Mouse (Mus musculus) forebrain, postnatal 0 days (tissue): Measurements from ENCODE around the gene Gm128. TPM values are rescaled to one million over a fixed set of nuclear protein-coding genes. Genes with fewer than 3 reads are reported as not detected.
A peak's percentile ranks its signal among the peaks of the same experiment; 100 is the strongest.

Experiments
- ATAC-seq: fragments of 200-750 bp; cut with Nextera tagmentation; 2 replicates; pipeline ENCODE4 v1.8.0; 2017; ENCODE audit warnings: mild to moderate bottlenecking, moderate library complexity
- DNase-seq: peaks from one replicate; pipeline ENCODE4 v3.0.0-alpha.2; 2015
- H3K27ac ChIP-seq: fragments of 300-500 bp; sonication (generic); 2 replicates; pipeline ENCODE4 v1.5.1; 2014; ENCODE audit warnings: low read depth, mild to moderate bottlenecking, antibody characterized with exemption, low read length, moderate library complexity, mixed read lengths
- H3K27me3 ChIP-seq: fragments of 300-500 bp; sonication (generic); 2 replicates; pipeline ENCODE4 v1.6.1; 2014; ENCODE audit warnings: mild to moderate bottlenecking, low read length, mixed read lengths; ENCODE audit not compliant: insufficient read depth
- H3K36me3 ChIP-seq: fragments of 300-500 bp; sonication (generic); 2 replicates; pipeline ENCODE4 v1.6.1; 2014; ENCODE audit warnings: mild to moderate bottlenecking, moderate library complexity; ENCODE audit not compliant: insufficient read depth
- H3K4me1 ChIP-seq: fragments of 300-500 bp; sonication (generic); 2 replicates; pipeline ENCODE4 v1.6.1; 2014; ENCODE audit warnings: antibody characterized with exemption; ENCODE audit not compliant: insufficient read depth
- H3K4me2 ChIP-seq: fragments of 300-500 bp; sonication (generic); 2 replicates; pipeline ENCODE4 v1.6.1; 2014; ENCODE audit warnings: low read depth, mild to moderate bottlenecking, moderate library complexity
- H3K4me3 ChIP-seq: fragments of 300-500 bp; sonication (generic); 2 replicates; pipeline ENCODE4 v1.5.1; 2014; ENCODE audit warnings: low read depth, low read length, mixed read lengths
- H3K9ac ChIP-seq: fragments of 300-500 bp; sonication (generic); 2 replicates; pipeline ENCODE4 v1.6.1; 2014; ENCODE audit warnings: mild to moderate bottlenecking
- H3K9me3 ChIP-seq: fragments of 300-500 bp; sonication (generic); 2 replicates; pipeline ENCODE4 v1.6.1; 2016; ENCODE audit warnings: low read length
- CTCF ChIP-seq: sonication (generic); IDR thresholded peaks from 2 replicates; pipeline ENCODE4 v1.5.1; 2016; ENCODE audit warnings: antibody characterized with exemption, control low read depth, low read depth
- WGBS: fragments of 180-500 bp; shearing (Covaris S2); extraction: QIAGEN DNeasy Blood & Tissue Kit; methylation state at CpG from one replicate; pipeline ENCODE4 v1.1.7; 2014; 5-methylcytosine and 5-hydroxymethylcytosine counted together
- polyA plus RNA-seq: library from polyadenylated mRNA; unstranded; fragments of >200 nt; fragmentation: Nextera tagmentation; extraction: Ambion mirVana; gene quantifications from 2 replicates; pipeline ENCODE4 v1.2.1, GENCODE M21; 2015
- total RNA-seq: library from RNA; depleted of rRNA; stranded (reverse); fragments of >200 nt; gene quantifications from 2 replicates; pipeline ENCODE4 v1.2.3, GENCODE M21; 2014

Gene Gm128
- total and polyA plus RNA-seq, 2 experiments from 2014 or later = 0.28 to 0.29 TPM

DNA sequence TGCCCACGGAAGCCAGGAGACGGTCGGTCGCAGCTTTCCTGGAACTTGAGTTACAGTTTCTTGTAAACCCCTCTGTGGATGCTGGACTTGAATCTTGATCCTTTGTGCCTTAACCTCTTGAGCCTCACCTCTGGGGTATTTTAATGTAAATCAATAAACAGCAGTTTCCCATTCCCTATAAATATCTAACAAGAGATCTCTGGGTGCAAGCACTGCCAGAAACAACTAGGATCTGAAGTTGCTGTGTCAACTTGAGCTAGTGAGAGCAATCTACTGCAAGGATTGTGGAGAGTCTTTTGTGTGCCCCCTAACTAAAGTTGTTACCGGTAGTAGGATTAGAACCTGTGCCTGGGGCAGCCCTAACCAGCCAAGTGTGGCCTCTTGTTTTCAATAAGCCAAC is 44.0 kb upstream of the Gm128 start:
- WGBS = 90% methylated on average over 5 of the region's 5 CpGs
- Histone ChIP-seq H3K4me2 (no peak overlapping the region), H3K27ac (no peak overlapping the region), H3K4me3 (no peak overlapping the region), H3K4me1 (peaks cover 11% of the 10 kb centered on the region), H3K27me3 (no peaks in the 10 kb centered on the region), H3K9me3 (no peaks in the 10 kb centered on the region), H3K36me3 (peaks cover 11% of the 10 kb centered on the region; the same call in 1 of the 2 replicates), H3K9ac (no peak overlapping the region)
- no peak for ATAC-seq
- DNase-seq = no peak
- no peak for TF ChIP-seq CTCF

- no peak overlapping the region for H3K4me3 ChIP-seq
- H3K9ac ChIP-seq = no peak overlapping the region
- no peak for TF ChIP-seq CTCF
- WGBS = 93% methylated on average over 12 of the region's 12 CpGs
- peaks cover 11% of the 10 kb centered on the region for H3K4me1 ChIP-seq
- no peak overlapping the region for H3K27ac ChIP-seq
- H3K9me3 ChIP-seq = no peaks in the 10 kb centered on the region
- DNase-seq = no peak
- no peaks in the 10 kb centered on the region for H3K27me3 ChIP-seq
- H3K36me3 ChIP-seq = peaks cover 11% of the 10 kb centered on the region; the same call in 1 of the 2 replicates
- no peak for ATAC-seq
- peak overlapping the region; percentile 81 for H3K4me2 ChIP-seq
These were observed 43.3 kb upstream of the Gm128 start for GRCm38 (mm10) chr3:95284501-95285281.

- Histone ChIP-seq H3K36me3 (peaks cover 11% of the 10 kb centered on the region; the same call in 1 of the 2 replicates), H3K9ac (peak overlapping the region; percentile 74), H3K27me3 (no peaks in the 10 kb centered on the region), H3K4me3 (peak overlapping the region; percentile 66), H3K4me1 (peaks cover 11% of the 10 kb centered on the region), H3K9me3 (no peaks in the 10 kb centered on the region), H3K27ac (no peak overlapping the region), H3K4me2 (peak overlapping the region; percentile 81)
- DNase-seq = no peak
- no peak for ATAC-seq
- WGBS = 13% methylated on average over 1 of the region's 1 CpGs
- TF ChIP-seq CTCF = no peak
These were observed 42.7 kb upstream of the Gm128 start for GRCm38 (mm10) chr3:95284062-95284461.

DNA sequence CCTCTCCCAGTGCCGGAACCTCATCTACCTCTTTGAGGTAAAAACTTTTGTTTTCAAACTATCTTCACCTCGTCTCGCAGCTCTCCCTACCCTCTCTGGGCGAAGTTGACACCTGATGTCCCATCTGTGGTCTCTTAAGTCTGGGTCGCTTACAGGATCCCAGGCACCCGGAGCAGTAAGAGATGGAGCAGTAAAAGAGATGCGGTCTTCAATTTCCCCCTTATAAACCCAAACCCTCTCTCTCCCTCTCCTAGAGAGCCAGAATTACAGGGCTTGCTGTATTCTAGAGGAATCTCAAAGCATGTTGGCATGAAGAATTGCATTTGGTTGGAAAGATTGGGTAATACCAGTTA is 42.2 kb upstream of the Gm128 start:
- 4% methylated on average over 7 of the region's 7 CpGs for WGBS
- peak; percentile 38 for DNase-seq
- H3K9ac ChIP-seq = peak overlapping the region; percentile 74

GRCm38 (mm10) chr3:95282865-95283588 is 41.6 kb upstream of the Gm128 start:
- under 1% methylated on average over 50 of the region's 51 CpGs for whole genome bisulfite sequencing
- DNase-seq (peak; percentile 82), ATAC-seq (peak; percentile 74)
- Histone ChIP-seq H3K36me3 (peaks cover 3% of the 10 kb centered on the region; the same call in 1 of the 2 replicates), H3K9me3 (no peaks in the 10 kb centered on the region), H3K4me2 (peak overlapping the region; percentile 81), H3K4me1 (peaks cover 11% of the 10 kb centered on the region), H3K27ac (peak overlapping the region; percentile 83), H3K27me3 (no peaks in the 10 kb centered on the region), H3K9ac (peak overlapping the region; percentile 74), H3K4me3 (peak overlapping the region; percentile 66)
- TF ChIP-seq CTCF = peak; percentile 55

More for the DNA sequence above, 42.2 kb upstream of the Gm128 start:
- H3K4me3 ChIP-seq = peak overlapping the region; percentile 66
- peaks cover 11% of the 10 kb centered on the region for H3K4me1 ChIP-seq
- no peaks in the 10 kb centered on the region for H3K27me3 ChIP-seq
- peak overlapping the region; percentile 81 for H3K4me2 ChIP-seq
- H3K36me3 ChIP-seq = peaks cover 8% of the 10 kb centered on the region; the same call in 1 of the 2 replicates
- no peak for ATAC-seq
- peak overlapping the region; percentile 83 for H3K27ac ChIP-seq
- TF ChIP-seq CTCF = no peak
- no peaks in the 10 kb centered on the region for H3K9me3 ChIP-seq

- Histone ChIP-seq H3K27me3 (no peaks in the 10 kb centered on the region), H3K9me3 (no peaks in the 10 kb centered on the region), H3K9ac (peak overlapping the region; percentile 74), H3K4me2 (peak overlapping the region; percentile 81), H3K4me1 (peaks cover 11% of the 10 kb centered on the region), H3K4me3 (peak overlapping the region; percentile 66), H3K36me3 (no peaks in the 10 kb centered on the region), H3K27ac (peak overlapping the region; percentile 83)
- under 1% methylated on average over 11 of the region's 11 CpGs for WGBS
- DNase-seq (no peak), ATAC-seq (no peak)
- no peak for TF ChIP-seq CTCF
These were observed 41.0 kb upstream of the Gm128 start for GRCm38 (mm10) chr3:95282381-95282864.
